Mouse (Mus musculus) layer of hippocampus, adult 18-20 months (tissue): ENCODE results near the gene Fbln1. TPM values are rescaled to one million over a fixed set of nuclear protein-coding genes. Genes with fewer than 3 reads are reported as not detected.
"Not testable (repeated sequence)": the region's sequence is repeated elsewhere in the genome, so short reads cannot be mapped to it uniquely, and the experiment has no call there.

Experiments
- DNase-seq, 2 experiments: peaks; one replicate each; pipeline ENCODE4 v3.0.0; 2022; ENCODE audit warnings: low spot score in 2 of 2
- total RNA-seq, 2 experiments: library from RNA; stranded (reverse); gene quantifications; 2 replicates each; pipeline ENCODE4 v1.2.3; 2021

Gene Fbln1
- total RNA-seq, 2 experiments from 2014 or later: 13.8 to 15.4 TPM

DNA sequence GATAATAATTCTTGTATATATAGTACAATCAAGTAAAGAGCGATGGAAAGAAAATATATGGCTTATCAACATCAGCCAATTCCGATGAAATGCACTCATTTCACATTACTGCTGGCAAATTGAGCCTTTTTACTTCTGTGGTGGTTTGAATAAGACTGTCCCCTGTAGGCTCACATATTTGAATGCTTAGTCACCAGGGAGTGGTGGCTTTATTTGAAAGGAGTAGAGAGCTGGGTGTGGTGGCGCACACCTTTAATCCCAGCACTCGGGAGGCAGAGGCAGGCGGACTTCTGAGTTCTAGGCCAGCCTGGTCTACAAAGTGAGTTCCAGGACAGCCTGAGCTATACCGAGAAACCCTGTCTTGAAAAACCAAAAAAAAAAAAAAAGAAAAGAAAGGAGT lies 127.8 kb downstream of the Fbln1 start:
- not testable (repeated sequence) for DNase-seq

DNA sequence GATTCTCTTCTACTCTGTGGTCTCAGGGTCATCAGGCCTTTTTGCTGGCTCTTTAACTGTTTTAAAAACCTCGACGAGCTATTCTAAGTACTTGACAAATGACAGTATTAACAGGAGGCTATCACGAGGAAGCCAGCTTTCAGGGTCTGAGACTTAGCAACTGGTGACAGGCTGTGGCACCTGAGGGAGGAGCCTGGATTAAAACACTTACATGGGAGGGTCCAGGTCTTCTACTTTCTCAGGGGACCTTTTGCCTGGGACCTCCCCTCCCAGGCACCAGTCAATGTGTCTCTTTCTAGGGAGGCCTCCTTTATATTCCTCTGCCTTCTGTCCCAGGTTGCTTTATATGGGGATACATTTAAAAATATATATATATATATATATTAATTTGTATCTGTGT lies 128.5 kb downstream of the Fbln1 start:
- no peak for DNase-seq

DNA sequence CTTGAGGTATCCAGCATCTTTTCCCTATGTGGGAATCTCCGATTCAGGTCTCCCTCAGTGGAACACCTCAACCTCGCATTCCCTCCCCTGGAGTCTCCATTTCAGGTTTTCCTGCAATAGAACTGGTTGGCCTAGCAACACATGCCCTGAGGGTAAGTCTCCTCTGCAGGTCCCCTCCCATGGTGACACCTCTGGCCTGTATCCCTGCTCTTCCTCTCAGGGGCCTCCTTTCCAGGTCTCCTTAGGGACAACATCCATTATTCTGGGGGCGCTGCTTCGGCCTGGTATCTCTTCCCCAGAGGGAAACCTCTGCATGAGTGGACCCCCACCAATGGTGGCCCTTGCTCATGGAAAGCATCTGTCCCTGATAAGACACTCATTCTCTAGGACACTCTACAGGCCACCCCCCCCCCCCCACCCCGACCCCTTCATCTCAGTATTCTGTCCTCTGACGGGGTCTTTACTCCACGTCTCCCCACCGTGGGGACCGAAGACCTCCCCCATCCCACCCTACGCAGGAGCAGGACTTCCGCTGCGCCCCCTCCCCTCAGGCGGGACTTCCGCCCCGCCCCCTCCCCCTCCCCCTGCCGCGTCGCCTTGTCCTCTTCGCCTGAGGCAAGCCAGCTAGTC lies 130.0 kb downstream of the Fbln1 start, which contains the start of gene Atxn10:
Atxn10 (plus strand) TSS at position 575 of the 630 bp plus-strand sequence.
- no peak for DNase-seq

Other genes starting within 250 kb of the Fbln1 start
- gene 5031439G07Rik, start 217.4 kb upstream of the Fbln1 start, total RNA-seq: 100 to 1,000 TPM in 1 of 2 experiments, 10 to 100 TPM in 1; 97.0 to 102 TPM
- gene Upk3a, start 188.8 kb upstream of the Fbln1 start, total RNA-seq: under 1 TPM in 1 of 2 experiments, not detected in 1; 0.40 TPM
- gene Fam118a, start 177.0 kb upstream of the Fbln1 start, total RNA-seq: 10 to 100 TPM; 29.9 to 35.2 TPM
- under 1 TPM in 1 of 2 experiments, not detected in 1; 0.08 TPM for gene Smc1b, start 74.0 kb upstream of the Fbln1 start, total RNA-seq
- under 1 TPM; 0.30 TPM for gene Ribc2, start 73.9 kb upstream of the Fbln1 start, total RNA-seq
- gene Atxn10, start 130.3 kb downstream of the Fbln1 start, total RNA-seq: 100 to 1,000 TPM; 286 to 293 TPM